Mouse (Mus musculus) hindbrain, embryonic 10.5 days (tissue): Measurements from ENCODE around the gene Lrrc8e. TPM values are rescaled to one million over a fixed set of nuclear protein-coding genes. Genes with fewer than 3 reads are reported as not detected.

Source experiments
- DNase-seq: peaks from one replicate; pipeline ENCODE4 v3.0.0-alpha.2; 2017; ENCODE audit warnings: low spot score
- H3K27ac ChIP-seq: fragments of 300-500 bp; sonication (generic); 2 replicates; pipeline ENCODE4 v1.5.1; 2016; ENCODE audit warnings: mild to moderate bottlenecking, moderate library complexity
- H3K27me3 ChIP-seq: fragments of 300-500 bp; sonication (generic); 2 replicates; pipeline ENCODE4 v1.6.1; 2016; ENCODE audit warnings: mild to moderate bottlenecking; ENCODE audit not compliant: poor library complexity, insufficient read depth, severe bottlenecking
- H3K36me3 ChIP-seq: fragments of 300-500 bp; sonication (generic); 2 replicates; pipeline ENCODE4 v1.6.1; 2016; ENCODE audit warnings: mild to moderate bottlenecking, moderate library complexity
- H3K4me1 ChIP-seq: fragments of 300-500 bp; sonication (generic); replicated peaks from 2 replicates; pipeline ENCODE4 v1.6.1; 2016; ENCODE audit warnings: mild to moderate bottlenecking
- H3K4me3 ChIP-seq: fragments of 300-500 bp; sonication (generic); 2 replicates; pipeline ENCODE4 v1.5.1; 2016; ENCODE audit warnings: mild to moderate bottlenecking, moderate library complexity
- H3K9me3 ChIP-seq: fragments of 300-500 bp; sonication (generic); 2 replicates; pipeline ENCODE4 v1.6.1; 2016; ENCODE audit warnings: mild to moderate bottlenecking, moderate library complexity
- WGBS: fragments of 180-500 bp; shearing (Covaris S2); methylation state at CpG from one replicate; pipeline ENCODE4 v1.1.7; 2016; 5-methylcytosine and 5-hydroxymethylcytosine counted together
- polyA plus RNA-seq: library from polyadenylated mRNA; unstranded; fragments of >200 nt; fragmentation: Nextera tagmentation; extraction: Ambion mirVana; gene quantifications from 2 replicates; pipeline ENCODE4 v1.2.1, GENCODE M21; 2016

The Lrrc8e gene
- polyA plus RNA-seq, result 0.30 TPM in 1 of 2 replicates, not detected in the other

GRCm38 (mm10) chr8:4226739-4227347 is at the start of gene Lrrc8e:
Gene Lrrc8e, plus strand, starts transcription at chr8:4226827.
- H3K4me3 ChIP-seq, result peak within 1 kb of the TSS; percentile 39
- peaks cover 7% of the 10 kb centered on the region for H3K4me1 ChIP-seq
- H3K27ac ChIP-seq, result 0 out of 2 replicates have a peak within 1 kb of the TSS, but pooled peaks have one; percentile 0
- H3K27me3 ChIP-seq, result peaks cover 50% of the 10 kb centered on the region
- H3K9me3 ChIP-seq, result no peaks in the 10 kb centered on the region
- WGBS, result 5% methylated on average over 33 of the region's 33 CpGs
- no peak for DNase-seq
- no peaks in the 10 kb centered on the region for H3K36me3 ChIP-seq

GRCm38 (mm10) chr8:4183409-4183808 is 43.2 kb upstream of the Lrrc8e start:
- no peaks in the 10 kb centered on the region for H3K4me1 ChIP-seq
- no peak overlapping the region for H3K4me3 ChIP-seq
- peaks cover 45% of the 10 kb centered on the region for H3K36me3 ChIP-seq
- no peaks in the 10 kb centered on the region for H3K9me3 ChIP-seq
- whole genome bisulfite sequencing, result 87% methylated on average over 8 of the region's 8 CpGs
- H3K27me3 ChIP-seq, result no peaks in the 10 kb centered on the region
- DNase-seq, result no peak
- H3K27ac ChIP-seq, result no peak overlapping the region

- no peaks in the 10 kb centered on the region for H3K4me1 ChIP-seq
- H3K27me3 ChIP-seq, result no peaks in the 10 kb centered on the region
- 95% methylated on average over 2 of the region's 2 CpGs for WGBS
- H3K4me3 ChIP-seq, result no peak overlapping the region
- H3K9me3 ChIP-seq, result no peaks in the 10 kb centered on the region
- peaks cover 57% of the 10 kb centered on the region for H3K36me3 ChIP-seq
- DNase-seq, result no peak
- no peak overlapping the region for H3K27ac ChIP-seq
Observed at GRCm38 (mm10) chr8:4186151-4186550, 40.5 kb upstream of the Lrrc8e start.

GRCm38 (mm10) chr8:4188605-4189004 is 38.0 kb upstream of the Lrrc8e start:
- H3K27ac ChIP-seq, result no peak overlapping the region
- H3K36me3 ChIP-seq, result peaks cover 58% of the 10 kb centered on the region
- peaks cover 18% of the 10 kb centered on the region for H3K4me1 ChIP-seq
- no peak for DNase-seq
- H3K4me3 ChIP-seq, result no peak overlapping the region
- H3K27me3 ChIP-seq, result peaks cover 1% of the 10 kb centered on the region
- H3K9me3 ChIP-seq, result no peaks in the 10 kb centered on the region

GRCm38 (mm10) chr8:4189031-4189722 is 37.5 kb upstream of the Lrrc8e start:
- H3K4me3 ChIP-seq, result no peak overlapping the region
- H3K9me3 ChIP-seq, result no peaks in the 10 kb centered on the region
- WGBS, result 35% methylated on average over 3 of the region's 3 CpGs
- peaks cover 56% of the 10 kb centered on the region for H3K36me3 ChIP-seq
- peaks cover 20% of the 10 kb centered on the region for H3K4me1 ChIP-seq
- no peak overlapping the region for H3K27ac ChIP-seq
- no peak for DNase-seq
- peaks cover 6% of the 10 kb centered on the region for H3K27me3 ChIP-seq

GRCm38 (mm10) chr8:4192305-4192704 is 34.3 kb upstream of the Lrrc8e start:
- Histone ChIP-seq H3K9me3 (no peaks in the 10 kb centered on the region), H3K27me3 (peaks cover 10% of the 10 kb centered on the region), H3K27ac (peak overlapping the region; percentile 81), H3K4me1 (peaks cover 20% of the 10 kb centered on the region), H3K4me3 (no peak overlapping the region), H3K36me3 (peaks cover 27% of the 10 kb centered on the region)
- DNase-seq, result peak; percentile 12
- WGBS, result 52% methylated on average over 5 of the region's 5 CpGs

- H3K4me3 ChIP-seq, result peak overlapping the region; percentile 23; the same call in 1 of the 2 replicates
- H3K27me3 ChIP-seq, result peaks cover 10% of the 10 kb centered on the region
- H3K4me1 ChIP-seq, result peaks cover 20% of the 10 kb centered on the region
- H3K9me3 ChIP-seq, result no peaks in the 10 kb centered on the region
- peak; percentile 90 for DNase-seq
- peak overlapping the region; percentile 81 for H3K27ac ChIP-seq
- peaks cover 20% of the 10 kb centered on the region for H3K36me3 ChIP-seq
- WGBS, result 4% methylated on average over 18 of the region's 18 CpGs
Observed at GRCm38 (mm10) chr8:4192807-4193587, 33.6 kb upstream of the Lrrc8e start.

GRCm38 (mm10) chr8:4193588-4193894 is 33.1 kb upstream of the Lrrc8e start:
- peak overlapping the region; percentile 81 for H3K27ac ChIP-seq
- peaks cover 15% of the 10 kb centered on the region for H3K36me3 ChIP-seq
- 57% methylated on average over 7 of the region's 7 CpGs for WGBS
- peaks cover 20% of the 10 kb centered on the region for H3K4me1 ChIP-seq
- DNase-seq, result no peak
- H3K4me3 ChIP-seq, result peak overlapping the region; percentile 23; the same call in 1 of the 2 replicates
- H3K27me3 ChIP-seq, result peaks cover 10% of the 10 kb centered on the region
- no peaks in the 10 kb centered on the region for H3K9me3 ChIP-seq

- Histone ChIP-seq H3K27me3 (peaks cover 42% of the 10 kb centered on the region), H3K9me3 (no peaks in the 10 kb centered on the region), H3K36me3 (peaks cover 27% of the 10 kb centered on the region; the same call in 1 of the 2 replicates), H3K4me3 (no peak overlapping the region), H3K27ac (no peak overlapping the region), H3K4me1 (peaks cover 13% of the 10 kb centered on the region)
- WGBS, result 68% methylated on average over 2 of the region's 2 CpGs
- no peak for DNase-seq
Observed at GRCm38 (mm10) chr8:4201321-4201720, 25.3 kb upstream of the Lrrc8e start.

- peaks cover 4% of the 10 kb centered on the region; the same call in 1 of the 2 replicates for H3K9me3 ChIP-seq
- peaks cover 64% of the 10 kb centered on the region for H3K27me3 ChIP-seq
- H3K36me3 ChIP-seq, result peaks cover 54% of the 10 kb centered on the region
Observed at GRCm38 (mm10) chr8:4205246-4206123, 21.1 kb upstream of the Lrrc8e start.

GRCm38 (mm10) chr8:4206182-4207015 is 20.2 kb upstream of the Lrrc8e start:
- Histone ChIP-seq H3K27me3 (peaks cover 64% of the 10 kb centered on the region), H3K9me3 (peaks cover 4% of the 10 kb centered on the region; the same call in 1 of the 2 replicates), H3K4me1 (peaks cover 25% of the 10 kb centered on the region), H3K4me3 (peak overlapping the region; percentile 29), H3K27ac (no peak overlapping the region), H3K36me3 (peaks cover 61% of the 10 kb centered on the region)
- 6% methylated on average over 44 of the region's 44 CpGs for WGBS
- DNase-seq, result peak; percentile 31

More at GRCm38 (mm10) chr8:4205246-4206123, 21.1 kb upstream of the Lrrc8e start:
- 10% methylated on average over 38 of the region's 38 CpGs for WGBS
- H3K4me3 ChIP-seq, result peak overlapping the region; percentile 29
- peaks cover 25% of the 10 kb centered on the region for H3K4me1 ChIP-seq
- DNase-seq, result peak; percentile 35
- no peak overlapping the region for H3K27ac ChIP-seq
